In genomic region chr8:94950046-94950445, GRCm38 (mm10) we compare ENCODE assay signal across 8 mouse cellular contexts. TPM values are rescaled to one million over a fixed set of nuclear protein-coding genes. Genes with fewer than 3 reads are reported as not detected.
DNase-seq lines count a peak whose midpoint lies in the region; ATAC-seq lines count a peak whose summit lies in the region.

No protein-coding gene starts in this region.

- H3K4me2 ChIP-seq in midbrain, embryonic 12.5 days (replicated peaks) = no peak overlapping the region

- intact Hi-C loops in left cerebral cortex, postnatal 4 days (cut with DNase I) = loop anchor here (5.0 kb wide), 2 partner anchors 52 to 382 kb away; partner anchors contain the start of genes Usb1 and Zfp319

- H3K36me3 ChIP-seq in midbrain, embryonic 12.5 days = no peaks in the 10 kb centered on the region

- no peak overlapping the region for H3K27ac ChIP-seq in midbrain, embryonic 12.5 days (replicated peaks)

- H3K4me3 ChIP-seq in midbrain, embryonic 12.5 days = no peak overlapping the region

- H3K4me1 ChIP-seq in midbrain, embryonic 12.5 days = peaks cover 5% of the 10 kb centered on the region

- ATAC-seq in midbrain, embryonic 12.5 days (ENCODE audit: low FRiP score, low read depth) = peak; percentile 81

- H3K9me3 ChIP-seq in midbrain, embryonic 12.5 days = no peaks in the 10 kb centered on the region

- H3K9ac ChIP-seq in midbrain, embryonic 12.5 days (replicated peaks) = no peak overlapping the region

- 20% methylated on average over 4 of the region's 4 CpGs for WGBS in midbrain, embryonic 12.5 days

- DNase-seq in urinary bladder, adult 18-20 months (ENCODE audit: low spot score in 2 of 2) = peak; percentile 37 to 60
- DNase-seq in urinary bladder, postnatal 10 days (ENCODE audit: low spot score) = no peak
- DNase-seq in embryo, embryonic 10.5 days (ENCODE audit: low spot score) = peak; percentile 92
- DNase-seq in gastrocnemius, postnatal 4 days (ENCODE audit: low spot score in 2 of 2) = peak; percentile 36 to 66
- DNase-seq in kidney, adult 18-20 months = peak; percentile 82
- DNase-seq in left cerebral cortex, postnatal 4 days = peak; percentile 78
- DNase-seq in skeletal muscle tissue, adult 2 months (ENCODE audit: low read depth, low spot score) = peak; percentile 73

- 0 out of 2 replicates have a peak, but pooled peaks cover 5% of the 10 kb centered on the region for H3K27me3 ChIP-seq in midbrain, embryonic 12.5 days

RNA-seq across cellular contexts. Expression of gene Adgrg1, which starts 24.5 kb away (rescaled TPM):
- 10 to 100 TPM in 1 of 2 experiments, 1 to 10 TPM in 1; 9.6 to 10.0 TPM for total RNA-seq in gastrocnemius, postnatal 4 days (2021)
- 100 to 1,000 TPM; 125 to 153 TPM for total RNA-seq in left cerebral cortex, postnatal 4 days (2021)
- polyA plus RNA-seq in midbrain, embryonic 12.5 days (2016; fragmentation: Nextera tagmentation; extraction: Ambion mirVana) = 193 and 210 TPM in 2 replicates

RNA-seq across cellular contexts. Expression of gene Adgrg5, which starts 26.6 kb away (rescaled TPM):
- total RNA-seq in gastrocnemius, postnatal 4 days (2021) = under 1 TPM; 0.15 to 0.18 TPM
- total RNA-seq in left cerebral cortex, postnatal 4 days (2021) = under 1 TPM in 1 of 2 experiments, not detected in 1; 0.74 TPM
- polyA plus RNA-seq in midbrain, embryonic 12.5 days (2016; fragmentation: Nextera tagmentation; extraction: Ambion mirVana) = 0.09 and 0.10 TPM in 2 replicates

RNA-seq across cellular contexts. Expression of gene Ccdc102a, which starts 32.1 kb away (rescaled TPM):
- 10 to 100 TPM; 23.9 to 24.5 TPM for total RNA-seq in gastrocnemius, postnatal 4 days (2021)
- total RNA-seq in left cerebral cortex, postnatal 4 days (2021) = 1 to 10 TPM; 4.9 to 5.5 TPM
- polyA plus RNA-seq in midbrain, embryonic 12.5 days (2016; fragmentation: Nextera tagmentation; extraction: Ambion mirVana) = 16.3 and 18.1 TPM in 2 replicates

Comparison
In these comparisons a context has a peak if more than half of its experiments do, and no peak if none do; other contexts are left out.
1. RNA of gene Adgrg1, which starts 24.5 kb away (total RNA-seq): 125 to 153 TPM in left cerebral cortex, postnatal 4 days; 9.6 to 10.0 TPM in gastrocnemius, postnatal 4 days; every median in the first group is over 10 times any median in the second.